Mouse (Mus musculus) olfactory bulb, adult 2 months (tissue): Measurements from ENCODE around the gene Sez6l.

ENCODE experiments used
- CTCF ChIP-seq: fragments of 200-500 bp; IDR thresholded peaks from 2 replicates; pipeline ENCODE4 v1.5.1; 2012; ENCODE audit warnings: low read depth, mild to moderate bottlenecking, low read length, moderate library complexity; ENCODE audit not compliant: insufficient read depth
- POLR2A ChIP-seq: fragments of 200-500 bp; IDR thresholded peaks from 2 replicates; pipeline ENCODE4 v1.6.1; 2012; ENCODE audit warnings: mild to moderate bottlenecking, low read depth, low read length, moderate library complexity; ENCODE audit not compliant: insufficient read depth

DNA sequence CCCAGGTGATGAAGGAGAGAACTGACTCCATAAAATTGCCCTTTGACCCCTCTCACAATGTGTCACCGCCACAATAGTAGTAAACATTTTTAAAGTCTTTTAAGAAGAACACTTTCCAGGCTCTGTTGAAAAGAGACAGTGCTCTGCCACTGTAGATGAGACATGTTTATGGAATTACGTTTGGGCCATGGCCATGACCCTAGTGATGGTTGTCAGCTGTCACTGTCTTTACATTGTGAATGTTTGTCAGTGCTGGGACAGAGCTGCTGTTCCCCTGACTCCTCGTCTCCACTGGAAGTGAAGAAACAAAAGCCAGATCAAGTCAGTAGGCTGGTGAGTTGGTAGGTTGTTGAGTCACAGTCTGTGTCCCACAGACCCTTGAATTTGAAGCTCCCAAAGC lies 174.5 kb downstream of the Sez6l start:
- TF ChIP-seq POLR2A: no peak
- no peak for TF ChIP-seq CTCF
